Mouse (Mus musculus): ENCODE results near the gene Irf2bp2. TPM values are rescaled to one million over a fixed set of nuclear protein-coding genes. Genes with fewer than 3 reads are reported as not detected.

The Irf2bp2 gene
- polyA plus RNA-seq, 1 experiment from 2014 or later = 3.0 TPM

GRCm38 (mm10) chr8:126616736-126617135 is 22.9 kb upstream of the Irf2bp2 start:
- 84% methylated on average over 5 of the region's 5 CpGs for WGBS

GRCm38 (mm10) chr8:126615765-126616164 is 22.0 kb upstream of the Irf2bp2 start:
- H3K27ac ChIP-seq = peak overlapping the region; percentile 4; the same call in 1 of the 2 replicates
- 82% methylated on average over 9 of the region's 9 CpGs for WGBS
- no peaks in the 10 kb centered on the region; the same call in 1 of the 2 replicates for H3K9me3 ChIP-seq
- DNase-seq (ENCODE audit: extremely low spot score, low spot score) = no peak
- peaks cover 12% of the 10 kb centered on the region; the same call in 1 of the 2 replicates for H3K27me3 ChIP-seq (ENCODE audit: poor library complexity, severe bottlenecking)
- peaks cover 18% of the 10 kb centered on the region for H3K4me1 ChIP-seq
- H3K36me3 ChIP-seq (replicated peaks) = no peaks in the 10 kb centered on the region
- no peak overlapping the region for H3K4me3 ChIP-seq

More at GRCm38 (mm10) chr8:126616736-126617135, 22.9 kb upstream of the Irf2bp2 start:
- no peak overlapping the region for H3K27ac ChIP-seq
- no peak overlapping the region for H3K4me3 ChIP-seq
- peaks cover 9% of the 10 kb centered on the region; the same call in 1 of the 2 replicates for H3K4me1 ChIP-seq
- H3K36me3 ChIP-seq (replicated peaks) = no peaks in the 10 kb centered on the region
- no peak for DNase-seq (ENCODE audit: extremely low spot score, low spot score)
- no peaks in the 10 kb centered on the region; the same call in 1 of the 2 replicates for H3K9me3 ChIP-seq
- H3K27me3 ChIP-seq (ENCODE audit: poor library complexity, severe bottlenecking) = peaks cover 12% of the 10 kb centered on the region; the same call in 1 of the 2 replicates

DNA sequence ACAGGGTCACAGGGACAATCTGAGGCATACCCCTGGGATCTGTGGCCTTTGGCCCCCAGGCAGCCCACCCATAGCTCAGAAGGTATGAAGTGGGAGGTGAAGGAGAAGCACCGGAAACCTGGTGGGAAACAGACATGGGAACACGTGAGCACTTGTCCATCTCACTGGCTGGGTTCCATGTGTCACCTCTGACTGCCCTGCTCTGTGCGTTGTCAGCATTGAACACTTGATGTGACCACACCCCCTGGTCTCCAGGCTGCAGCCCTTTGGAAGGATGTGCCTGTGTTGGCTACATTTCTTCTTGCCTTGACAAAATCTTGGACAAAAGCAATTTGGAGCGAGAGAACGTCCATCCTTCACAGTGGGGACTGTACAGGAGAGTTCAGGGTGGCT is 20.9 kb upstream of the Irf2bp2 start:
- no peak for DNase-seq (ENCODE audit: extremely low spot score, low spot score)
- Histone ChIP-seq H3K36me3 (replicated peaks) (no peaks in the 10 kb centered on the region), H3K9me3 (no peaks in the 10 kb centered on the region; the same call in 1 of the 2 replicates), H3K27ac (no peak overlapping the region), H3K4me3 (no peak overlapping the region), H3K4me1 (peaks cover 24% of the 10 kb centered on the region), H3K27me3 (ENCODE audit: poor library complexity, severe bottlenecking) (peaks cover 22% of the 10 kb centered on the region; the same call in 1 of the 2 replicates)
- WGBS = 85% methylated on average over 5 of the region's 5 CpGs

DNA sequence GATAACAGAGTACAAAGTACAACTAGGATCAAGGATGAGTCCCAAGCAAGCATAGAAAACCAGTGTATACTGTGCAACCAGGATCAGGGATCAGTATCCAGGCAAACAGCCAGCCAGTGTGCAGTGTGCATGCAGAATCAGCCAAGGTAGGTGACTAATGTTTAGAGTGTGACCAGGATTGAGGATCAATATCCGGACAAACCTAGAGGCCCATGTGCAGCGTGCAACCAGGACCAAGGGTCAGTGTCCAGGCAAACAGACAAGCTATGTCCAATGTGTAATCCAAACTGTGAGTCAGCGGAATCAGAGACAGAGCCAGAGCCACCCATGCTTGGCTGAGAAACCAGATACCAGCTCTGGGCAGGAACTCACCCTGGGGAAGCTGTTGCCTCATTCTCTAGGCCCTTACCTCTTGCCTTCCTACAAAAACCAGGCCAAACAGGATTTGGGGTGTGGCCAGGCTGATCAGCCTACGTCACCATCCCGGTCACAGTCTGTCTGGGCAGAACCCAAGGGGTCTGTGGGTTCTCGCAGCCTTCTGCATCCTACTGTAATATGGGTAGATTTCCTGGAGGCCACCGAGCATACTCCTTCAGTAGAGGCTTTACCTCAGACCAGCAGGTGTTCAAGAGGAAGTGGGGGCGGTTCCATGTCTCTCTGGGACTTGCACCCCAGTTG is 20.4 kb upstream of the Irf2bp2 start:
- Histone ChIP-seq H3K9me3 (no peaks in the 10 kb centered on the region; the same call in 1 of the 2 replicates), H3K36me3 (replicated peaks) (no peaks in the 10 kb centered on the region), H3K4me1 (peaks cover 24% of the 10 kb centered on the region), H3K27me3 (ENCODE audit: poor library complexity, severe bottlenecking) (peaks cover 25% of the 10 kb centered on the region; the same call in 1 of the 2 replicates), H3K4me3 (no peak overlapping the region), H3K27ac (0 out of 2 replicates have a peak overlapping the region, but pooled peaks have one; percentile 9)
- 87% methylated on average over 8 of the region's 8 CpGs for WGBS
- no peak for DNase-seq (ENCODE audit: extremely low spot score, low spot score)

DNA sequence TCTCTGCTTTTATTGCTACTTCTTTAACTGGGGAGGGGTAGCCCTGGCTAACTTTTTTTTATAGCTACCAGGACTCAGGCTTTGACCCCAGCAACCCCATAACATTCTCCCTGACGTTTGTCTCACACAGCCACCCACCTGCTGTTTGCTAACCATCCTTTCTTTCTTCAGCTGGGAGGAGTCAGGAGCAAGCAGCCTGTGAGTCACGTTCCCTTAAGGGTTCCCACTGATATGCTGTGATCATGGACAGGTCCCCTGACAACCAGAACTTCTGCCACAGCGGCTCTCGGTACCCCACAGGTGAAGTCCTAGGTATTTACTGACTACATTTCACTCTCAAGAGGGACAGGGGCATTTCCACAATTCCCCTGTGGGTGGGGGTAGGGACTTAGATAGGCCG is 19.4 kb upstream of the Irf2bp2 start:
- H3K4me1 ChIP-seq = peaks cover 24% of the 10 kb centered on the region
- no peak overlapping the region for H3K27ac ChIP-seq
- peaks cover 31% of the 10 kb centered on the region; the same call in 1 of the 2 replicates for H3K27me3 ChIP-seq (ENCODE audit: poor library complexity, severe bottlenecking)
- WGBS = 62% methylated on average over 5 of the region's 5 CpGs
- H3K9me3 ChIP-seq = no peaks in the 10 kb centered on the region; the same call in 1 of the 2 replicates
- no peak for DNase-seq (ENCODE audit: extremely low spot score, low spot score)
- H3K4me3 ChIP-seq = no peak overlapping the region
- H3K36me3 ChIP-seq (replicated peaks) = no peaks in the 10 kb centered on the region

DNA sequence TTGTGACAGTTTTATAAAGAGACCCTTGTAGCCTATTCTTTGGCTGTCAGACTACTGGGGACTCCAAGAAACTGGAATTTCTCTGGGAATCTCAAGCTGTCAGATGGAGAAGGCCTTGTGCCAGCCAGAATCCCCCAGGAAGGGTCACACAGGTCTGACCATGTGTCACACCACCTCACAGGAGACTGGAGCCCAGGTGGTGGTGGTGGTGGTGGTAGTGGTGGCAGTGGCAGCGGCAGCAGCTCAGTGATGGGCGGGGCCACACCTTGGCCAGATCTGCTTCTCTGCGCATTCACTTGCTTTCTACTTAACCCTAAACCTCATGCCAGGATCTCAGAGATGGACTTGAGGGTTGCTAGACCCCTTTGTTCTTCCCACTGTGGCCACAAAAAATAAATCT is 19.0 kb upstream of the Irf2bp2 start:
- no peak for DNase-seq (ENCODE audit: extremely low spot score, low spot score)
- Histone ChIP-seq H3K4me1 (peaks cover 24% of the 10 kb centered on the region), H3K36me3 (replicated peaks) (no peaks in the 10 kb centered on the region), H3K27ac (no peak overlapping the region), H3K4me3 (no peak overlapping the region), H3K27me3 (ENCODE audit: poor library complexity, severe bottlenecking) (peaks cover 34% of the 10 kb centered on the region; the same call in 1 of the 2 replicates), H3K9me3 (no peaks in the 10 kb centered on the region; the same call in 1 of the 2 replicates)
- WGBS = 82% methylated on average over 3 of the region's 3 CpGs

GRCm38 (mm10) chr8:126610713-126611112 is 16.9 kb upstream of the Irf2bp2 start:
- H3K27ac ChIP-seq = 0 out of 2 replicates have a peak overlapping the region, but pooled peaks have one; percentile 36
- H3K36me3 ChIP-seq (replicated peaks) = no peaks in the 10 kb centered on the region
- WGBS = 5% methylated on average over 3 of the region's 3 CpGs
- no peaks in the 10 kb centered on the region for H3K9me3 ChIP-seq
- H3K4me3 ChIP-seq = no peak overlapping the region
- DNase-seq (ENCODE audit: extremely low spot score, low spot score) = no peak
- peaks cover 38% of the 10 kb centered on the region; the same call in 1 of the 2 replicates for H3K27me3 ChIP-seq (ENCODE audit: poor library complexity, severe bottlenecking)
- H3K4me1 ChIP-seq = peaks cover 19% of the 10 kb centered on the region

DNA sequence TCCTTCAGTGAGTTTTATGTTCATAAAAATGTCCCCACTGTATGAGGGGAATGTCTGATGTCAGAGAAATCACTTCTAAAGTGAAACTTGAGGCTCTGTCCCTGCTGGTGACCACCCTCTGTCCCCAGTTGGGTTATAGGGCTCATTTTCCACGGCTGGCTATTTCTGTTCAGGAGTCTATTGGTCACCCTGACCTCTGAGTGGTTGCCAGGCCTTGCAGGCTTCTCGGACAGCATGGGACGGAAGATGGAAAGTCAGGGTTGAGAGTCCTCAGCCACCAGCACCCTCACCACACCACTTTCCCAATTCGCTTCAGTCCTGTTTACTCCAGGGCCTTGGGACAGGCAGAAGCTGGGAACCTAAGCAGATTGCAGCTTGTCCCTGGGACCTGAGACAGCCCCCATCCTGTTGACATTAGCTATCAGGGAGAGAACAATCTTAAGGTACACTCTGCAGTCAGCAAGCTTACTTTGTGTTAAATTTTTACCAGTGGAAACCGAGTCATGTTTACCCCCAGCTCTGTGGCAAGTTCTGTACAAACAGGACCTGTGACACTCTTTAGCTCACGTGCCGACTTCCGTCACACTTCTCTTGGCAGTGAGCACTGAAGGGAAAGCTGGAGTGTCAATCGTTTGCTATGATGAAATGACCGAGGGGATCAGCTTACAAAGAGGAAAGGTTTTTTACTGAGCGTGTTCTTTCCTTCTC is 15.9 kb upstream of the Irf2bp2 start:
- H3K4me1 ChIP-seq = peaks cover 16% of the 10 kb centered on the region
- no peak overlapping the region for H3K4me3 ChIP-seq
- no peak overlapping the region for H3K27ac ChIP-seq
- no peak for DNase-seq (ENCODE audit: extremely low spot score, low spot score)
- peaks cover 38% of the 10 kb centered on the region; the same call in 1 of the 2 replicates for H3K27me3 ChIP-seq (ENCODE audit: poor library complexity, severe bottlenecking)
- H3K36me3 ChIP-seq (replicated peaks) = no peaks in the 10 kb centered on the region
- H3K9me3 ChIP-seq = no peaks in the 10 kb centered on the region
- 87% methylated on average over 11 of the region's 11 CpGs for WGBS

GRCm38 (mm10) chr8:126603241-126603947 is 9.6 kb upstream of the Irf2bp2 start:
- no peak for DNase-seq (ENCODE audit: extremely low spot score, low spot score)
- Histone ChIP-seq H3K27me3 (ENCODE audit: poor library complexity, severe bottlenecking) (peaks cover 23% of the 10 kb centered on the region), H3K9me3 (no peaks in the 10 kb centered on the region), H3K36me3 (replicated peaks) (no peaks in the 10 kb centered on the region), H3K4me1 (peaks cover 35% of the 10 kb centered on the region), H3K27ac (peak overlapping the region; percentile 74), H3K4me3 (no peak overlapping the region)
- 43% methylated on average over 8 of the region's 8 CpGs for WGBS

DNA sequence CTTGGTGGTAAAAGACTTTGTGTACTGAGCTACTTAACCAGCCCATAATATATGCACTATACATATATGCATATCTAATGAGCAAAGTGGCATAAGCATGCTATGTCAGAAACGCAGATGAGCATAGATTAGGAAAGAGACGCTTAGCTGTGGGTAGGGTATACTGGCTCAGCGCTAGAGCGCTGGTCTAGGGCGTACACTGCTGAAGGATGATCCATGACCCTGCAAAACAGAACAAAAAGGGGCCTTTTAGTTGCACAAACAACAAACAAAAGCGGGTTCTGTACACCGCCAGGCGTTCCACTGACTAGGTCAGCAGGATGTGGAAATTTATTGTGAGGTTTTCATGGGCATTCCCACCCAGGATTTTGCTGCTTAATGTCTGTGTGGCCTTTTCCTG is 8.9 kb upstream of the Irf2bp2 start:
- H3K27me3 ChIP-seq (ENCODE audit: poor library complexity, severe bottlenecking) = peaks cover 18% of the 10 kb centered on the region
- WGBS = 61% methylated on average over 8 of the region's 8 CpGs
- H3K9me3 ChIP-seq = no peaks in the 10 kb centered on the region
- no peak overlapping the region for H3K4me3 ChIP-seq
- H3K4me1 ChIP-seq = peaks cover 43% of the 10 kb centered on the region
- no peak for DNase-seq (ENCODE audit: extremely low spot score, low spot score)
- H3K27ac ChIP-seq = peak overlapping the region; percentile 74
- no peaks in the 10 kb centered on the region for H3K36me3 ChIP-seq (replicated peaks)

DNA sequence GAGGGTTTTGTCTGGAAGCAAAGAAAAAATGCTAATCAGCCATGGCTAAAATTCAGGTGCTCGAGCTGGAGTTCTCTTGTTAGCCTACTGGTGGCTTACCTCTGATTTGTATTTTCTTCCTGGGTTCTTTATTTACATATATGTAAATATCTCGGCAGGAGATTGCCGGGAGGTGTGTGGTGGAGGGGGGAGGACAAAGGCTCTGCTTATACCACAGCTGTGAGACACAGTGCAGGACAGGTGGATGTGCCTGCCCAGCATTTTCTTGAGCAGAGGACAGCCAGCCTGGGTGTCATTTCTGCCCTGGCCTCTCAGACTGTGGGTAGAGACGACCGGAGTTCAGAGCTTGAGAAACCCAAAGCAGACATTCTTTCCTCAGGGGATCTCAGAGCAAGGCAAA is 7.5 kb upstream of the Irf2bp2 start:
- no peak overlapping the region for H3K4me3 ChIP-seq
- H3K36me3 ChIP-seq (replicated peaks) = no peaks in the 10 kb centered on the region
- H3K27ac ChIP-seq = no peak overlapping the region; the same call in 1 of the 2 replicates
- peaks cover 56% of the 10 kb centered on the region for H3K4me1 ChIP-seq
- peaks cover 22% of the 10 kb centered on the region for H3K27me3 ChIP-seq (ENCODE audit: poor library complexity, severe bottlenecking)
- WGBS = 27% methylated on average over 5 of the region's 5 CpGs
- no peaks in the 10 kb centered on the region for H3K9me3 ChIP-seq
- DNase-seq (ENCODE audit: extremely low spot score, low spot score) = no peak

DNA sequence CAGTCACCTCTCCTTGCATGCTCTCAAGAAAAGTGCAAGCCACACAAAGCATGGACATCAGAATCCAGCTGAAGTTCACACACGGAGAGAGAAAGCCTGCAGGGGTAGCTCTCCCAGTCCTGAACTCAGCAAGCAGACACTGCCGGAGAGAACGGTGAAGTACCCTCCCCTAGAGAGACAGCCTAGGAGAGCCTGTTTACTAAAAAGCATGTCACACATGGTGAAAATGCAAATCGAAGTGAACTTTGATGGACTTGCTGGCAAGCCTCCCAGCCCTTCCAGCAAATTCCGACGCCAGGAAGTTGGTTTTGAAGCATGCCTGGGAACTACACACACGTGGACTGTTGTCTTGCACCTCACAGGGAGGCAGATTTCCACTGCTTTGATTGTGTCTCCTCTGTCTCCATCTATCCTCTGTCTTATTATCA is 7.0 kb upstream of the Irf2bp2 start:
- Histone ChIP-seq H3K9me3 (no peaks in the 10 kb centered on the region), H3K27me3 (ENCODE audit: poor library complexity, severe bottlenecking) (peaks cover 22% of the 10 kb centered on the region), H3K36me3 (replicated peaks) (no peaks in the 10 kb centered on the region), H3K4me1 (peaks cover 61% of the 10 kb centered on the region), H3K27ac (no peak overlapping the region), H3K4me3 (no peak overlapping the region)
- no peak for DNase-seq (ENCODE audit: extremely low spot score, low spot score)
- WGBS = 21% methylated on average over 7 of the region's 7 CpGs

Data from forebrain, embryonic 10.5 days (tissue).